Mouse (Mus musculus) spleen, adult 2 months (tissue): ENCODE results near the gene Eftud2.

ENCODE experiments used
- CTCF ChIP-seq: fragments of 200-500 bp; IDR thresholded peaks from 2 replicates; pipeline ENCODE4 v1.5.1; 2011; ENCODE audit warnings: mild to moderate bottlenecking, inconsistent platforms; ENCODE audit not compliant: insufficient read depth, insufficient read length, insufficient replicate concordance; ENCODE audit errors: extremely low read depth
- POLR2A ChIP-seq: fragments of 200-500 bp; IDR thresholded peaks from 2 replicates; pipeline ENCODE4 v1.6.1; 2011; ENCODE audit warnings: low read depth, low read length, inconsistent platforms

- TF ChIP-seq CTCF (no peak), POLR2A (no peak)
These were observed 37.3 kb upstream of the Eftud2 start for GRCm38 (mm10) chr11:102918077-102918476.
